Mouse (Mus musculus): ENCODE results near the gene Vmn1r237. TPM values are rescaled to one million over a fixed set of nuclear protein-coding genes. Genes with fewer than 3 reads are reported as not detected.

Vmn1r237 gene
- not detected for polyA plus RNA-seq (2014; fragmentation: Illumina TruSeq; extraction: RNeasy Lipid Tissue Mini Kit (QIAGEN cat#74804); ENCODE audit: low read depth, low replicate concordance)

DNA sequence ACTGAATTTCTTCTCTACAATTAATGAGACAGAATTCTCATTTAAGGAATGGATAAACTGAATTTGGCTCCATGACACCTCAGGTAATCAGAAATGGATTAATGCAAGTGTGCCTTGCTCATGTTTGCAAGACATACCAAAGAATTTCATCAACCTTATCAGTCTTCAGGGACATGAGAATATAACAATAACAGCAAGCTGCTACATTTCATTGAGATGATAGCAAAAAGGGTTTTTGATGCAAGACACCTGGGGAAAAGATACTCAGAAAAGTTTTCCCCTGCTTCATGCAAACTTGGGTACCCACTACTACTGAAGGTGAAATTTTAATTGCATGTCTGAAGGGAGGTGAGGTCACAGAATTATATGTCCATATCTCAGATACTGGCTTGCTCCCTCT lies at the start of gene Vmn1r237:
Gene Vmn1r237, plus strand, starts transcription at position 301 of the 400 bp plus-strand sequence.

DNA sequence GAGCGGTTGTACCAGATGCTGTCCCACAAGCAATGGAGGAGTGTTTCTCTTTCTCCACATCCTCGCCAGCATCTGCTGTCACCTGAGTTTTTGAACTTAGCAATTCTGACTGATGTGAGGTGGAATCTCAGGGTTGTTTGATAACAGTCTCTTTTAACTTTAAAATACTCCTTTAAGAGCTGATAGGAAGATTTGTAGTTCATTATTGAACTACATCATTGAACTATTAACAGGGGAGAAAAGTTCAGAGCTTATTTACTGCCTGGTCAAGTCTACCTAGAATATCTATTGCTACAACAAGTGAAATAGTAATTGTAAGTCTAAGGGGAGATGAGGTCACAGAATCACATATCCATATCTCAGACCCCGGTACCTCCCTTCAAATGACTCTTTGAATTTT lies 29.0 kb upstream of the Vmn1r237 start, which contains the start of gene Vmn1r236:
Gene Vmn1r236, plus strand, starts transcription at position 301 of the 400 bp plus-strand sequence.

Other genes starting within 250 kb of the Vmn1r237 start
- not detected for gene Vmn1r234, start 85.8 kb upstream of the Vmn1r237 start, polyA plus RNA-seq (2014; fragmentation: Illumina TruSeq; extraction: RNeasy Lipid Tissue Mini Kit (QIAGEN cat#74804); ENCODE audit: low read depth, low replicate concordance)
- gene Vmn1r235, start 55.5 kb upstream of the Vmn1r237 start, polyA plus RNA-seq (2014; fragmentation: Illumina TruSeq; extraction: RNeasy Lipid Tissue Mini Kit (QIAGEN cat#74804); ENCODE audit: low read depth, low replicate concordance) = not detected
- not detected for gene Vmn1r236, start 28.9 kb upstream of the Vmn1r237 start, polyA plus RNA-seq (2014; fragmentation: Illumina TruSeq; extraction: RNeasy Lipid Tissue Mini Kit (QIAGEN cat#74804); ENCODE audit: low read depth, low replicate concordance)
- gene Zfp677, start 71.9 kb downstream of the Vmn1r237 start, polyA plus RNA-seq (2014; fragmentation: Illumina TruSeq; extraction: RNeasy Lipid Tissue Mini Kit (QIAGEN cat#74804); ENCODE audit: low read depth, low replicate concordance) = 4.5 TPM
- gene Zfp54, start 111.4 kb downstream of the Vmn1r237 start, polyA plus RNA-seq (2014; fragmentation: Illumina TruSeq; extraction: RNeasy Lipid Tissue Mini Kit (QIAGEN cat#74804); ENCODE audit: low read depth, low replicate concordance) = 6.2 TPM
- gene Zfp51, start 138.5 kb downstream of the Vmn1r237 start, polyA plus RNA-seq (2014; fragmentation: Illumina TruSeq; extraction: RNeasy Lipid Tissue Mini Kit (QIAGEN cat#74804); ENCODE audit: low read depth, low replicate concordance) = 7.3 TPM
- gene Zfp53, start 177.1 kb downstream of the Vmn1r237 start, polyA plus RNA-seq (2014; fragmentation: Illumina TruSeq; extraction: RNeasy Lipid Tissue Mini Kit (QIAGEN cat#74804); ENCODE audit: low read depth, low replicate concordance) = 6.8 TPM
- 5.8 TPM for gene Zfp52, start 223.7 kb downstream of the Vmn1r237 start, polyA plus RNA-seq (2014; fragmentation: Illumina TruSeq; extraction: RNeasy Lipid Tissue Mini Kit (QIAGEN cat#74804); ENCODE audit: low read depth, low replicate concordance)